Mouse (Mus musculus) forebrain, embryonic 12.5 days (tissue): ENCODE results near the gene Pprc1. TPM values are rescaled to one million over a fixed set of nuclear protein-coding genes. Genes with fewer than 3 reads are reported as not detected.

Experiments
- ATAC-seq: fragments of 200-750 bp; cut with Nextera tagmentation; 2 replicates; pipeline ENCODE4 v1.8.0; 2017; ENCODE audit warnings: moderate TSS enrichment; ENCODE audit not compliant: low FRiP score
- H3K27ac ChIP-seq: fragments of 300-500 bp; sonication (generic); 2 replicates; pipeline ENCODE4 v1.5.1; 2016; ENCODE audit warnings: mild to moderate bottlenecking
- H3K27me3 ChIP-seq: fragments of 300-500 bp; sonication (generic); 2 replicates; pipeline ENCODE4 v1.6.1; 2016; ENCODE audit warnings: mild to moderate bottlenecking
- H3K36me3 ChIP-seq: fragments of 300-500 bp; sonication (generic); replicated peaks from 2 replicates; pipeline ENCODE4 v1.6.1; 2016; ENCODE audit warnings: mild to moderate bottlenecking
- H3K4me1 ChIP-seq: fragments of 300-500 bp; sonication (generic); 2 replicates; pipeline ENCODE4 v1.6.1; 2016
- H3K4me2 ChIP-seq: fragments of 300-500 bp; sonication (generic); 2 replicates; pipeline ENCODE4 v1.6.1; 2016; ENCODE audit warnings: mild to moderate bottlenecking, moderate library complexity
- H3K4me3 ChIP-seq: fragments of 300-500 bp; sonication (generic); replicated peaks from 2 replicates; pipeline ENCODE4 v1.5.1; 2016; ENCODE audit warnings: mild to moderate bottlenecking
- H3K9ac ChIP-seq: fragments of 300-500 bp; sonication (generic); 2 replicates; pipeline ENCODE4 v1.6.1; 2016; ENCODE audit warnings: mild to moderate bottlenecking
- H3K9me3 ChIP-seq: fragments of 300-500 bp; sonication (generic); 2 replicates; pipeline ENCODE4 v1.6.1; 2016
- WGBS: fragments of 180-500 bp; shearing (Covaris S2); methylation state at CpG from one replicate; pipeline ENCODE4 v1.1.7; 2016; 5-methylcytosine and 5-hydroxymethylcytosine counted together
- polyA plus RNA-seq: library from polyadenylated mRNA; unstranded; fragments of >200 nt; fragmentation: Nextera tagmentation; extraction: Ambion mirVana; gene quantifications from 2 replicates; pipeline ENCODE4 v1.2.1, GENCODE M21; 2016

The Pprc1 gene
- 37.1 and 41.7 TPM in 2 replicates for polyA plus RNA-seq

- WGBS, result under 1% methylated on average over 34 of the region's 34 CpGs
- H3K27me3 ChIP-seq, result no peaks in the 10 kb centered on the region
- H3K9ac ChIP-seq, result peak within 1 kb of the TSS; percentile 98
- H3K4me1 ChIP-seq, result peaks cover 61% of the 10 kb centered on the region
- peak within 1 kb of the TSS; percentile 95 for H3K4me3 ChIP-seq
- H3K9me3 ChIP-seq, result no peaks in the 10 kb centered on the region
- no peaks in the 10 kb centered on the region for H3K36me3 ChIP-seq
- peak within 1 kb of the TSS; percentile 100 for H3K4me2 ChIP-seq
- no peak for ATAC-seq
- peak within 1 kb of the TSS; percentile 99 for H3K27ac ChIP-seq
Observed at GRCm38 (mm10) chr19:46044271-46044992, at the start of gene Pprc1. Gene Pprc1, plus strand, starts transcription at chr19:46044886.

DNA sequence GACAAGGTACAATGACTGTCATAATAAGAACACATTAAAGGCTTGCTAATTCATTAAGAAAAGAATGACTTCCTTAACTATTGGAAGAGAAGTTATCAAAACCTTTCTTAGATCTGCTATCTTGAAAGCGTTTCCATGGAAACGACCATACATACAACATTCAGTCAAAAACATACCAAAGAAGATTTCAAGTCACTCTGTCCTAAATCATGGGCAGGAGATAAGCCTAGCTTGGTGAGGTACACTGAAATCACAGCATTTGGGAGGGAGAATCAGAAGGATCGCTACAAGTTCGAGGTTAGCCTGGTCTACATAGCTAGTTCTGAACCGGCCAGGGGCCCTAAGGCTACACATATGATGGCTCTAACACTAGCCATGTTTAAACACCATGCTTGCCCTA lies 47.3 kb upstream of the Pprc1 start:
- Histone ChIP-seq H3K36me3 (no peaks in the 10 kb centered on the region), H3K4me1 (peaks cover 12% of the 10 kb centered on the region), H3K27me3 (peaks cover 18% of the 10 kb centered on the region; the same call in 1 of the 2 replicates), H3K9me3 (0 out of 2 replicates have a peak, but pooled peaks cover 8% of the 10 kb centered on the region), H3K4me2 (peak overlapping the region; percentile 57), H3K9ac (peak overlapping the region; percentile 87), H3K4me3 (peak overlapping the region; percentile 70), H3K27ac (peak overlapping the region; percentile 94; the same call in 1 of the 2 replicates)
- ATAC-seq, result no peak
- WGBS, result 69% methylated on average over 5 of the region's 5 CpGs

- Histone ChIP-seq H3K9me3 (0 out of 2 replicates have a peak, but pooled peaks cover 8% of the 10 kb centered on the region), H3K4me1 (peaks cover 13% of the 10 kb centered on the region), H3K36me3 (no peaks in the 10 kb centered on the region), H3K4me3 (peak within 1 kb of the TSS; percentile 70), H3K9ac (peak within 1 kb of the TSS; percentile 87), H3K27me3 (peaks cover 22% of the 10 kb centered on the region; the same call in 1 of the 2 replicates), H3K4me2 (peak within 1 kb of the TSS; percentile 57), H3K27ac (peak within 1 kb of the TSS; percentile 94)
- peak; percentile 93 for ATAC-seq
- WGBS, result 2% methylated on average over 76 of the region's 76 CpGs
Observed at GRCm38 (mm10) chr19:45997785-45998693, 46.6 kb upstream of the Pprc1 start, which contains the start of gene Armh3. Gene Armh3, minus strand, starts transcription at chr19:45998488.

- Histone ChIP-seq H3K9me3 (0 out of 2 replicates have a peak, but pooled peaks cover 8% of the 10 kb centered on the region), H3K9ac (peak overlapping the region; percentile 17; the same call in 1 of the 2 replicates), H3K27me3 (peaks cover 27% of the 10 kb centered on the region), H3K27ac (0 out of 2 replicates have a peak overlapping the region, but pooled peaks have one; percentile 94), H3K4me2 (peak overlapping the region; percentile 57), H3K4me3 (peak overlapping the region; percentile 70), H3K4me1 (peaks cover 20% of the 10 kb centered on the region), H3K36me3 (no peaks in the 10 kb centered on the region)
- peak; percentile 57 for ATAC-seq
- 12% methylated on average over 8 of the region's 8 CpGs for WGBS
Observed at GRCm38 (mm10) chr19:45998694-45999217, 45.9 kb upstream of the Pprc1 start.

- no peak overlapping the region for H3K9ac ChIP-seq
- H3K27me3 ChIP-seq, result peaks cover 33% of the 10 kb centered on the region
- no peak overlapping the region for H3K4me3 ChIP-seq
- WGBS, result 70% methylated on average over 1 of the region's 1 CpGs
- no peak overlapping the region for H3K4me2 ChIP-seq
- 0 out of 2 replicates have a peak, but pooled peaks cover 3% of the 10 kb centered on the region for H3K9me3 ChIP-seq
- H3K4me1 ChIP-seq, result peaks cover 25% of the 10 kb centered on the region
- H3K36me3 ChIP-seq, result no peaks in the 10 kb centered on the region
- no peak for ATAC-seq
- H3K27ac ChIP-seq, result no peak overlapping the region
Observed at GRCm38 (mm10) chr19:45999378-45999777, 45.3 kb upstream of the Pprc1 start.

DNA sequence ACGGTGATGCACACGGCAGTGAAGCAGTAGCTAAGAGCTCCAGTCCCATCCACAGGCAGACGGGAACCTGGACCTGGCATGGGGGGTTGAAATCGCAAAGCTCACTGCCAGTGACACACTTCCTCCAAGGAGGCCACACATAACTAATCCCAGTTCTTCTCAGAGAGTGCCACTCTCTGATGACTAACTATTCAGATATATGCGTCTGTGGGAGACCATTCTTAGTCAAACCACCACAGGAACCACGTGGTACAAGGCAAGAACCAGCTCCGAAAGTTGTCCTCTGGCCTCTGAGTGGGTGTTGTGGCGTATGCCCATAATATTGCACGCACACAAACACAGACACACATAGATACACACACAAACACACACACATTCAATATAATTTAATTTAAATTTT lies 42.4 kb upstream of the Pprc1 start:
- Histone ChIP-seq H3K9me3 (no peaks in the 10 kb centered on the region), H3K36me3 (no peaks in the 10 kb centered on the region), H3K27ac (no peak overlapping the region), H3K27me3 (peaks cover 42% of the 10 kb centered on the region), H3K9ac (no peak overlapping the region), H3K4me1 (peaks cover 27% of the 10 kb centered on the region), H3K4me2 (no peak overlapping the region), H3K4me3 (no peak overlapping the region)
- WGBS, result 94% methylated on average over 9 of the region's 9 CpGs
- ATAC-seq, result no peak

DNA sequence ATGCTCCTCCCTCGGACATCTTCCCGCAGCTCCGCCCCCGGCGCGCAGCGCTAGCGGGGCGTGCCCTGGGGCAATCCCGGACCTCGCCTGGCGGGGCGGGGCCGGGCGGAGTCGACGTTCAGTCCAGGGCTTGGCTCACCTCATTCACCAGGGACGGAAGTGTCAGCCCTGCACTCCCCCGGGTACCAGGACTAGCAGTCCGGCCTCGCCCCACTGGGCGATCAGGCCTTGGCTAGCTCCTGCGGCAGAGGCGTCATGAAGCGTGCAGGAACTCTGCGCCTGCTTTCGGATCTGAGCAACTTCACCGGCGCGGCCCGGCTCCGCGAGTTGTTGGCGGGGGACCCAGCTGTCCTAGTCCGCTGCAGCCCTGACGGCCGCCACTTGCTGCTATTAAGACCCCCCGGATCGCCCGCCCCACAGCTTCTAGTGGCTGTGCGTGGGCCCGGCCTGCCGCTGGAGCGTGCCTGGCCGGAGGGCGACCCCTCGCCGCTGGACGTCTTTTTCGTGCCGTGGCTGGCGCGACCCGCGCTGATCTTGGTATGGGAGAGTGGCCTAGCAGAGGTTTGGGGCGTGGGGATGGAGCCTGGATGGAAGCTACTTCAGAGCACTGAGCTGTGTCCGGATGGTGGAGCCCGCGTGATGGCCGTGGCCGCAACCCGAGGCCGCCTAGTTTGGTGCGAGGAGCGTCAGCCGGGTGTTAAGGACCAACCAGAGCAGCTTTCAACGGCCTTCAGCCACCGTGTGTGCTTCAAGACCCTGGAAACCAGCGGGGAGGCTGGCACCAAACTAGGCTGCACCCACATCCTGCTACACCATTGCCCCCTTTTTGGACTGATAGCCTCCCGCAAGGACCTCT lies 41.1 kb upstream of the Pprc1 start, which contains the start of gene Hps6:
TSS of gene Hps6 (plus strand) at position 138 of the 856 bp plus-strand sequence.
- Histone ChIP-seq H3K4me3 (peak within 1 kb of the TSS; percentile 55), H3K27ac (no peak within 1 kb of the TSS)
- WGBS, result 1% methylated on average over 70 of the region's 70 CpGs

GRCm38 (mm10) chr19:46004814-46005466 lies 39.7 kb upstream of the Pprc1 start:
- Histone ChIP-seq H3K36me3 (no peaks in the 10 kb centered on the region), H3K27me3 (peaks cover 35% of the 10 kb centered on the region), H3K4me3 (no peak overlapping the region), H3K9ac (no peak overlapping the region), H3K9me3 (no peaks in the 10 kb centered on the region), H3K4me2 (no peak overlapping the region), H3K4me1 (peaks cover 19% of the 10 kb centered on the region), H3K27ac (no peak overlapping the region)
- 64% methylated on average over 17 of the region's 17 CpGs for WGBS
- ATAC-seq, result no peak

More for the DNA sequence above, 41.1 kb upstream of the Pprc1 start, which contains the start of gene Hps6:
- no peaks in the 10 kb centered on the region for H3K9me3 ChIP-seq
- peaks cover 42% of the 10 kb centered on the region for H3K27me3 ChIP-seq
- no peaks in the 10 kb centered on the region for H3K36me3 ChIP-seq
- peak; percentile 59; the same call in 1 of the 2 replicates for ATAC-seq
- H3K9ac ChIP-seq, result peak within 1 kb of the TSS; percentile 72
- H3K4me2 ChIP-seq, result peak within 1 kb of the TSS; percentile 96
- H3K4me1 ChIP-seq, result peaks cover 21% of the 10 kb centered on the region

DNA sequence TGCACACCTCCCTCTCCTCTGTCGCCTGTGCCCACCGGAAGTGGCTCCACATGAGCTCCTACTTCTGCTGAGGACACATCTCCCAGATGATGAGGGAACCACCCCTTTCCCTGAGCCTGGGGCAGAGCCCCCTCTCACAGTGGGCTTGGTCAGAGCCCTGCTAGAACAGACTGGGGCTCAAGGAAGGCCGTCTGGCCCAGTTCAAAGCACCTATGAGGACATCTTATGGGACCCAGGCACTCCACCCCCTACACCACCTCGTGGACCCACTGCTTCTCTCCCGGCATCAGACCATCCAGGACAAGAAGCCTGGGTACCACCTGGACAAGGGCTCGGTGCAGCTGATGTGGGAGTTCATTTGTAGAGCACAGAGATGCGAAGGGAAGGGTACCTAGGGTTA lies 39.0 kb upstream of the Pprc1 start:
- H3K9ac ChIP-seq, result no peak overlapping the region
- no peak overlapping the region for H3K4me2 ChIP-seq
- no peaks in the 10 kb centered on the region for H3K36me3 ChIP-seq
- no peaks in the 10 kb centered on the region for H3K9me3 ChIP-seq
- no peak overlapping the region for H3K4me3 ChIP-seq
- peaks cover 19% of the 10 kb centered on the region for H3K4me1 ChIP-seq
- H3K27ac ChIP-seq, result no peak overlapping the region
- no peak for ATAC-seq
- whole genome bisulfite sequencing, result 88% methylated on average over 7 of the region's 7 CpGs
- peaks cover 29% of the 10 kb centered on the region for H3K27me3 ChIP-seq

- no peaks in the 10 kb centered on the region for H3K27me3 ChIP-seq
- 40% methylated on average over 12 of the region's 12 CpGs for WGBS
- H3K36me3 ChIP-seq, result no peaks in the 10 kb centered on the region
- H3K27ac ChIP-seq, result no peak overlapping the region
- H3K4me1 ChIP-seq, result no peaks in the 10 kb centered on the region
- no peak overlapping the region for H3K4me3 ChIP-seq
- no peak overlapping the region for H3K4me2 ChIP-seq
- peak; percentile 82 for ATAC-seq
- H3K9me3 ChIP-seq, result no peaks in the 10 kb centered on the region
- no peak overlapping the region for H3K9ac ChIP-seq
Observed at GRCm38 (mm10) chr19:46014572-46015178, 30.0 kb upstream of the Pprc1 start.
